In genomic region chr6:120585941-120586280, GRCm38 (mm10) we compare ENCODE assay signal across 19 mouse cellular contexts. TPM values are rescaled to one million over a fixed set of nuclear protein-coding genes. Genes with fewer than 3 reads are reported as not detected.
A peak's percentile ranks its signal among the peaks of the same experiment; 100 is the strongest.
DNase-seq lines count a peak whose midpoint lies in the region; ATAC-seq and TF ChIP-seq lines count a peak whose summit lies in the region.
"Had no signal": no experiment of that assay in that cellular context is flagged by ENCODE, and none has a peak within 500 bp of the region (broad histone marks: within the 10 kb centered on the region; RNA-seq: fewer than 3 reads in every experiment).

No protein-coding gene starts in this region.

- peak overlapping the region; percentile 73 for H3K27ac ChIP-seq in gastrocnemius, adult 2 months
- H3K27ac ChIP-seq in neural tube, embryonic 11.5 days (ENCODE audit: low read depth, low read length), result 0 out of 2 replicates have a peak overlapping the region, but pooled peaks have one; percentile 1
- H3K27ac ChIP-seq in neural tube, embryonic 15.5 days (replicated peaks), result peak overlapping the region; percentile 72
- H3K27ac ChIP-seq: embryonic facial prominence, embryonic 12.5 days; heart, embryonic 15.5 days; intestine, embryonic 15.5 days had no signal

- TF ChIP-seq CTCF in gastrocnemius, adult 2 months (IDR thresholded peaks at IDR 0.05), result no peak

- H3K4me1 ChIP-seq in neural tube, embryonic 11.5 days (ENCODE audit: control insufficient read depth, insufficient read depth, low read length), result peaks cover 5% of the 10 kb centered on the region
- peaks cover 15% of the 10 kb centered on the region for H3K4me1 ChIP-seq in neural tube, embryonic 15.5 days
- H3K4me1 ChIP-seq: intestine, embryonic 15.5 days had no signal

- no peaks in the 10 kb centered on the region for H3K9me3 ChIP-seq in neural tube, embryonic 11.5 days (ENCODE audit: control insufficient read depth, low read length)
- no peaks in the 10 kb centered on the region for H3K9me3 ChIP-seq in neural tube, embryonic 15.5 days (replicated peaks)
- H3K9me3 ChIP-seq: embryonic facial prominence, embryonic 12.5 days; heart, embryonic 15.5 days; intestine, embryonic 15.5 days had no signal

- no peak overlapping the region for H3K9ac ChIP-seq in neural tube, embryonic 11.5 days (ENCODE audit: low read length)
- H3K9ac ChIP-seq in neural tube, embryonic 15.5 days (replicated peaks), result no peak overlapping the region
- H3K9ac ChIP-seq: embryonic facial prominence, embryonic 12.5 days; heart, embryonic 15.5 days; intestine, embryonic 15.5 days had no signal

- no peak overlapping the region for H3K4me2 ChIP-seq in neural tube, embryonic 11.5 days (ENCODE audit: low read depth)
- no peak overlapping the region for H3K4me2 ChIP-seq in neural tube, embryonic 15.5 days
- H3K4me2 ChIP-seq: embryonic facial prominence, embryonic 12.5 days; heart, embryonic 15.5 days; intestine, embryonic 15.5 days had no signal

- intact Hi-C loops in gastrocnemius, adult 2 months (cut with DNase I), result no loop called here

- 54% methylated on average over 2 of the region's 2 CpGs for WGBS in neural tube, embryonic 11.5 days
- 35% methylated on average over 2 of the region's 2 CpGs for WGBS in neural tube, embryonic 15.5 days

- no peaks in the 10 kb centered on the region for H3K27me3 ChIP-seq in neural tube, embryonic 11.5 days (ENCODE audit: control insufficient read depth, insufficient read depth, low read length)
- no peaks in the 10 kb centered on the region for H3K27me3 ChIP-seq in neural tube, embryonic 15.5 days (replicated peaks)
- H3K27me3 ChIP-seq: embryonic facial prominence, embryonic 12.5 days; heart, embryonic 15.5 days; intestine, embryonic 15.5 days; Patski had no signal

- ATAC-seq in neural tube, embryonic 11.5 days (ENCODE audit: insufficient read depth, low FRiP score, low TSS enrichment), result no peak
- no peak for ATAC-seq in neural tube, embryonic 15.5 days (ENCODE audit: low FRiP score)
- ATAC-seq: forebrain, embryonic 14.5 days; intestine, embryonic 15.5 days; lung, postnatal 0 days; Patski had no signal

- DNase-seq in gastrocnemius, adult 2 months, result no peak
- DNase-seq in gastrocnemius, adult 18-20 months (ENCODE audit: low spot score), result no peak
- peak; percentile 23 for DNase-seq in kidney, postnatal 10 days
- DNase-seq in kidney, adult 18-20 months, result no peak
- no peak for DNase-seq in neural tube, embryonic 11.5 days (ENCODE audit: low spot score)
- no peak for DNase-seq in neural tube, embryonic 10.5 days (ENCODE audit: extremely low spot score, low spot score)
- DNase-seq in urinary bladder, postnatal 4 days (ENCODE audit: low spot score in 2 of 2), result no peak
- DNase-seq: adrenal gland, adult 8-10 months; cerebellum, adult 9-11 months; gastrocnemius, postnatal 36 days; layer of hippocampus, adult 9-11 months; thymus, postnatal 25 days had no signal

- H3K36me3 ChIP-seq in neural tube, embryonic 11.5 days (ENCODE audit: control insufficient read depth, insufficient read depth, low read length), result no peaks in the 10 kb centered on the region
- H3K36me3 ChIP-seq in neural tube, embryonic 15.5 days, result no peaks in the 10 kb centered on the region
- H3K36me3 ChIP-seq: embryonic facial prominence, embryonic 12.5 days; heart, embryonic 15.5 days; intestine, embryonic 15.5 days had no signal

- no peak overlapping the region for H3K4me3 ChIP-seq in gastrocnemius, adult 2 months
- H3K4me3 ChIP-seq in neural tube, embryonic 11.5 days (ENCODE audit: low read depth, low read length), result no peak overlapping the region
- H3K4me3 ChIP-seq in neural tube, embryonic 15.5 days (replicated peaks), result no peak overlapping the region
- H3K4me3 ChIP-seq: embryonic facial prominence, embryonic 12.5 days; heart, embryonic 15.5 days; intestine, embryonic 15.5 days had no signal

RNA-seq across cellular contexts. Expression of gene Hdhd5, which starts 54.8 kb away (rescaled TPM):
- 10 to 100 TPM; 19.4 to 28.5 TPM for total RNA-seq in gastrocnemius, adult 2 months (2021)
- 10 to 100 TPM; 19.9 to 26.1 TPM for total RNA-seq in gastrocnemius, adult 18-20 months (2021)
- polyA plus RNA-seq in neural tube, embryonic 11.5 days (2014; fragmentation: Nextera tagmentation; extraction: Ambion mirVana), result 15.7 and 16.8 TPM in 2 replicates
- 16.8 and 18.8 TPM in 2 replicates for polyA plus RNA-seq in neural tube, embryonic 15.5 days (2015; fragmentation: Nextera tagmentation; extraction: Ambion mirVana)

Comparison
In these comparisons a context has a peak if more than half of its experiments do, and no peak if none do; other contexts are left out.
1. H3K27ac ChIP-seq: peak in every context shown above with its lines; median percentile 73 in gastrocnemius, adult 2 months; 72 in neural tube, embryonic 15.5 days; 1 in neural tube, embryonic 11.5 days.